ENCODE assay signal across 16 mouse cellular contexts in the genomic region with DNA sequence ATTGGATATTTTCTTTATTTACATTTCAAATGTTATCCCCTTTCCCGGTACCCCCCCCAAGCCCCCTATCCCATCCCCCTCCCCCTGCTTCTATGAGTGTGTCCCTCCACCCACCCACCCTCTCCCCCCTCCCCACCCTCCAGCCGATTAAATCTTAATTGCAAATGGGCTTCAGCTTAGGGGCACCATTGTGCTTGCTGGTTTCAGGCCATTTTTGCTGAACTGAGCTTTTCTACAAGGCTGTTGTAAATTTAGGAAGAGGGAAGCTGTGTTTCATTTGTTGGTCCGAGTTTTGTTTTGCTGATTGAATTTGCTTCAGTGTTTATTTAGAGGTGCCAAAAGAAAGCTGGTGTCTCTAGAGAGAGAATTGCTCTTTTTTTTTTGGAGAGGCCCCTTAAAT.
"Had no signal": no experiment of that assay in that cellular context is flagged by ENCODE, and none has a peak within 500 bp of the region (broad histone marks: within the 10 kb centered on the region; RNA-seq: fewer than 3 reads in every experiment).

No protein-coding gene starts in this region.

- H3K9me3 ChIP-seq: liver, embryonic 12.5 days; midbrain, embryonic 12.5 days; neural tube, embryonic 13.5 days; neural tube, embryonic 15.5 days; stomach, embryonic 15.5 days had no signal

- H3K4me3 ChIP-seq: liver, embryonic 12.5 days; midbrain, embryonic 12.5 days; myocyte; neural tube, embryonic 13.5 days; neural tube, embryonic 15.5 days; stomach, embryonic 15.5 days had no signal

- H3K36me3 ChIP-seq: liver, embryonic 12.5 days; midbrain, embryonic 12.5 days; neural tube, embryonic 13.5 days; neural tube, embryonic 15.5 days; stomach, embryonic 15.5 days had no signal

- DNase-seq: lung, adult 18-20 months; lung, embryonic 14.5 days; lung, postnatal 10 days; lung, postnatal 4 days; right cerebral cortex, postnatal 14 days; thymus, adult 2 months; thymus, postnatal 25 days; thymus, postnatal 4 days had no signal

- H3K4me2 ChIP-seq: liver, embryonic 12.5 days; lung, embryonic 14.5 days; midbrain, embryonic 12.5 days; neural tube, embryonic 13.5 days; neural tube, embryonic 15.5 days; stomach, embryonic 15.5 days had no signal

- ATAC-seq: liver, embryonic 12.5 days had no signal

- H3K27me3 ChIP-seq: liver, embryonic 12.5 days; stomach, embryonic 15.5 days had no signal

- H3K27ac ChIP-seq: liver, embryonic 12.5 days; liver, embryonic 14.5 days; midbrain, embryonic 12.5 days; neural tube, embryonic 13.5 days; neural tube, embryonic 15.5 days; stomach, embryonic 15.5 days; stomach, postnatal 0 days had no signal

- H3K9ac ChIP-seq: liver, embryonic 12.5 days; liver, embryonic 14.5 days; lung, embryonic 14.5 days; midbrain, embryonic 12.5 days; neural tube, embryonic 13.5 days; neural tube, embryonic 15.5 days; stomach, embryonic 15.5 days had no signal

- H3K4me1 ChIP-seq: midbrain, embryonic 12.5 days; neural tube, embryonic 13.5 days; neural tube, embryonic 15.5 days; stomach, embryonic 15.5 days had no signal
